Mouse (Mus musculus): ENCODE results near the gene Gm9972.

Gene Gm9972

GRCm38 (mm10) chr11:43035446-43035845, at the start of gene Gm9972:
Gene Gm9972 (plus strand): TSS chr11:43035746.
- no peak for TF ChIP-seq GATA4 (IDR thresholded peaks at IDR 0.05; ENCODE audit: insufficient replicate concordance, low read length)

GRCm38 (mm10) chr11:42999188-42999587, 36.4 kb upstream of the Gm9972 start:
- TF ChIP-seq GATA4 (IDR thresholded peaks at IDR 0.05; ENCODE audit: insufficient replicate concordance, low read length), result no peak

- TF ChIP-seq GATA4 (IDR thresholded peaks at IDR 0.05; ENCODE audit: insufficient replicate concordance, low read length), result no peak
Observed at GRCm38 (mm10) chr11:43011941-43012340, 23.6 kb upstream of the Gm9972 start.

GRCm38 (mm10) chr11:43012980-43013379, 22.6 kb upstream of the Gm9972 start:
- TF ChIP-seq GATA4 (IDR thresholded peaks at IDR 0.05; ENCODE audit: insufficient replicate concordance, low read length), result no peak

- no peak for TF ChIP-seq GATA4 (IDR thresholded peaks at IDR 0.05; ENCODE audit: insufficient replicate concordance, low read length)
Observed at GRCm38 (mm10) chr11:43023109-43023688, 12.3 kb upstream of the Gm9972 start.

- no peak for TF ChIP-seq GATA4 (IDR thresholded peaks at IDR 0.05; ENCODE audit: insufficient replicate concordance, low read length)
Observed at GRCm38 (mm10) chr11:43029813-43030212, 5.7 kb upstream of the Gm9972 start.

GRCm38 (mm10) chr11:43032141-43032540, 3.4 kb upstream of the Gm9972 start:
- no peak for TF ChIP-seq GATA4 (IDR thresholded peaks at IDR 0.05; ENCODE audit: insufficient replicate concordance, low read length)

- no peak for TF ChIP-seq GATA4 (IDR thresholded peaks at IDR 0.05; ENCODE audit: insufficient replicate concordance, low read length)
Observed at GRCm38 (mm10) chr11:43045871-43046548, 10.5 kb downstream of the Gm9972 start.

- no peak for TF ChIP-seq GATA4 (IDR thresholded peaks at IDR 0.05; ENCODE audit: insufficient replicate concordance, low read length)
Observed at GRCm38 (mm10) chr11:43049363-43049762, 13.8 kb downstream of the Gm9972 start.

- no peak for TF ChIP-seq GATA4 (IDR thresholded peaks at IDR 0.05; ENCODE audit: insufficient replicate concordance, low read length)
Observed at GRCm38 (mm10) chr11:43054972-43055371, 19.4 kb downstream of the Gm9972 start.

- TF ChIP-seq GATA4 (IDR thresholded peaks at IDR 0.05; ENCODE audit: insufficient replicate concordance, low read length), result no peak
Observed at GRCm38 (mm10) chr11:43059437-43059970, 24.0 kb downstream of the Gm9972 start.

- TF ChIP-seq GATA4 (IDR thresholded peaks at IDR 0.05; ENCODE audit: insufficient replicate concordance, low read length), result no peak
Observed at GRCm38 (mm10) chr11:43062286-43062685, 26.7 kb downstream of the Gm9972 start.

GRCm38 (mm10) chr11:43086309-43087050, 50.9 kb downstream of the Gm9972 start:
- TF ChIP-seq GATA4 (IDR thresholded peaks at IDR 0.05; ENCODE audit: insufficient replicate concordance, low read length), result no peak
